Mouse (Mus musculus): ENCODE results near the gene Tab2.

Tab2 gene

GRCm38 (mm10) chr10:7956228-7957001 lies at the start of gene Tab2:
TSS of gene Tab2 (minus strand) at chr10:7956230.
- DNase-seq: peak; percentile 99

GRCm38 (mm10) chr10:7992258-7992919 lies 36.4 kb upstream of the Tab2 start:
- no peak for DNase-seq

GRCm38 (mm10) chr10:7991596-7991995 lies 35.6 kb upstream of the Tab2 start:
- no peak for DNase-seq

GRCm38 (mm10) chr10:7987521-7987920 lies 31.5 kb upstream of the Tab2 start:
- DNase-seq: no peak

GRCm38 (mm10) chr10:7976462-7976861 lies 20.4 kb upstream of the Tab2 start:
- no peak for DNase-seq

GRCm38 (mm10) chr10:7968747-7969280 lies 12.8 kb upstream of the Tab2 start:
- no peak for DNase-seq

- DNase-seq: no peak
Measured at GRCm38 (mm10) chr10:7967096-7967495, 11.1 kb upstream of the Tab2 start.

GRCm38 (mm10) chr10:7959073-7959472 lies 3.0 kb upstream of the Tab2 start:
- DNase-seq: no peak

- no peak for DNase-seq
Measured at GRCm38 (mm10) chr10:7955634-7956121, 352 bp downstream of the Tab2 start.

- DNase-seq: peak; percentile 97
Measured at GRCm38 (mm10) chr10:7954989-7955633, 919 bp downstream of the Tab2 start.

GRCm38 (mm10) chr10:7954627-7954988 lies 1.4 kb downstream of the Tab2 start:
- no peak for DNase-seq

GRCm38 (mm10) chr10:7943006-7943405 lies 13.0 kb downstream of the Tab2 start:
- peak; percentile 84 for DNase-seq

- no peak for DNase-seq
Measured at GRCm38 (mm10) chr10:7936556-7937192, 19.4 kb downstream of the Tab2 start.

- DNase-seq: no peak
Measured at GRCm38 (mm10) chr10:7932958-7933357, 23.1 kb downstream of the Tab2 start.

GRCm38 (mm10) chr10:7928996-7929395 lies 27.0 kb downstream of the Tab2 start:
- DNase-seq: no peak

- peak; percentile 39 for DNase-seq
Measured at GRCm38 (mm10) chr10:7925481-7925880, 30.5 kb downstream of the Tab2 start.

- peak; percentile 43 for DNase-seq
Measured at GRCm38 (mm10) chr10:7923433-7923832, 32.6 kb downstream of the Tab2 start.

GRCm38 (mm10) chr10:7911268-7911667 lies 44.8 kb downstream of the Tab2 start:
- peak; percentile 66 for DNase-seq

GRCm38 (mm10) chr10:7907151-7907550 lies 48.9 kb downstream of the Tab2 start:
- DNase-seq: peak; percentile 74

GRCm38 (mm10) chr10:7904157-7904556 lies 51.9 kb downstream of the Tab2 start:
- no peak for DNase-seq

GRCm38 (mm10) chr10:7900719-7901627 lies 55.1 kb downstream of the Tab2 start:
- DNase-seq: peak; percentile 66
